In genomic region chr9:124262987-124263717, GRCm38 (mm10) we compare ENCODE assay signal across 17 mouse cellular contexts.
"Had no signal": no experiment of that assay in that cellular context is flagged by ENCODE, and none has a peak within 500 bp of the region (broad histone marks: within the 10 kb centered on the region; RNA-seq: fewer than 3 reads in every experiment).

No protein-coding gene starts in this region.

- H3K9me3 ChIP-seq: kidney, embryonic 15.5 days; limb, embryonic 10.5 days; limb, embryonic 13.5 days; liver, embryonic 13.5 days had no signal

- H3K27ac ChIP-seq: kidney, embryonic 15.5 days; limb, embryonic 10.5 days; limb, embryonic 13.5 days; liver, embryonic 13.5 days; stomach, postnatal 0 days had no signal

- H3K9ac ChIP-seq: kidney, embryonic 15.5 days; limb, embryonic 13.5 days; liver, embryonic 13.5 days had no signal

- H3K4me2 ChIP-seq: kidney, embryonic 15.5 days; limb, embryonic 13.5 days; liver, embryonic 13.5 days; midbrain, embryonic 11.5 days had no signal

- H3K27me3 ChIP-seq: kidney, embryonic 15.5 days; limb, embryonic 13.5 days; liver, embryonic 13.5 days had no signal

- DNase-seq: kidney, adult 8-10 months; kidney, postnatal 10 days; kidney, postnatal 36 days; layer of hippocampus, adult 9-11 months; liver; liver, embryonic 13.5 days; lung, adult 2 months; lung, postnatal 14 days; lung, postnatal 4 days; midbrain, embryonic 14.5 days; thymus, adult 2 months; thymus, postnatal 14 days had no signal

- H3K4me1 ChIP-seq: kidney, embryonic 15.5 days; limb, embryonic 13.5 days; liver, embryonic 13.5 days had no signal

- H3K4me3 ChIP-seq: kidney, embryonic 15.5 days; limb, embryonic 10.5 days; limb, embryonic 13.5 days; liver, embryonic 13.5 days had no signal

- H3K36me3 ChIP-seq: kidney, embryonic 15.5 days; limb, embryonic 10.5 days; limb, embryonic 13.5 days; liver, embryonic 13.5 days had no signal
